Mouse (Mus musculus) c-Kit-positive CD71-positive TER-119-negative erythroid progenitor cells, embryonic 14.5 days (primary cell): ENCODE data around the gene Mapt.
A peak's percentile ranks its signal among the peaks of the same experiment; 100 is the strongest.

Experiments used
- DNase-seq: peaks from one replicate; pipeline ENCODE4 v3.0.0-alpha.2; 2013; ENCODE audit warnings: low read depth

Gene Mapt

DNA sequence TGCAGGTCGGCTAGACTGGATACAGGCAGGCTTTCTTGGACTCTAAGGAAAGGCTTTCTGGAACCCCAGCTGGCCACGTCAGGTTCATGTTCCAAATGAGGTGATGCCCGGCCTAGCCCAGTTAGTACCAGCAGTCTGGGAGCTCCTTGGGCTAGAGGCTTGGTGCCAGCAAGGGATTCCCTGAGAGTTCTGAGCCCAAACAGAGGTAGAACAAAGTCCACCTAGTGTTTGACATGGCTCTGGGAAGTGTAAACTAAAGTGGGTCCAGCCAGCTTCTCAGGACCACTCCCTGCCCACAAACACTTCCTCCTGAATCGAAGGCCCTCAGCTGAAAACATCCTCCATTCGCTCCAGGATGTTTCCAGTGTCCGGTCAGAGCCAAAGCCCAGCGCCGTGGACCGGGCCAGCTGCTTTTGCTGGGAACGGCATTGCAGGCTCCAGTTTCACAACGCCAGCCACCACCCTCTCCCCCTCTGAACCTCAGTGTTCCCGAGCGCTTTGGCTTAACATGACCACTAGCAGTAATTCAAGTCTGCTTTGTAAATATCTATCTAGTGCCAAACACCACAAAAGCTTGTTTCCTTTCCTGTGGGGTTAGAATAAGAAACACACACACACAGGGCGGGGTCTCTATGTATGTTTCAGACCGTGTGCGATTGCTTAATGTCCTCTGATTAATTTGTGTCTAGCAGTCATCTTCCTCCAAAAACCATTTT lies 85.7 kb downstream of the Mapt start:
- no peak for DNase-seq

DNA sequence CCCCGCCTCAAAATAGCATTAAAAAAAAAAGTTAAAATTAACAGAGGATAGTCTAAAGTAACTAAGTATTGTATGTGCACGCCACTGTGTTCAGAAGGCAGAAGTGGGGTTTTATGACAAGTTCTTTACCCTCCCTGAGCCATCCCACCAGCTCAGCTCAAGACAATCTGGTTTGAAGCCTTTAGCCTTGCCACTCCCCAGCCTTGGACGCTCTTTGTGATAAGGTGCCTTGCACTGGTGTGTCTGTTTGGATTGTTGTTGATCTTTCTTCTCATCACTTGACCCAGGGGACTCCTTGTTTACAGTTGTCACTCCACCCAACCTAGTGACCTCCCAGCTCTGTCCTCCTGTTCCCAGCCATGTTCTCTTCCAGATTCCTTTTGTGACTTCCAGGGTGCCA lies 86.4 kb downstream of the Mapt start:
- DNase-seq, result peak; percentile 32

DNA sequence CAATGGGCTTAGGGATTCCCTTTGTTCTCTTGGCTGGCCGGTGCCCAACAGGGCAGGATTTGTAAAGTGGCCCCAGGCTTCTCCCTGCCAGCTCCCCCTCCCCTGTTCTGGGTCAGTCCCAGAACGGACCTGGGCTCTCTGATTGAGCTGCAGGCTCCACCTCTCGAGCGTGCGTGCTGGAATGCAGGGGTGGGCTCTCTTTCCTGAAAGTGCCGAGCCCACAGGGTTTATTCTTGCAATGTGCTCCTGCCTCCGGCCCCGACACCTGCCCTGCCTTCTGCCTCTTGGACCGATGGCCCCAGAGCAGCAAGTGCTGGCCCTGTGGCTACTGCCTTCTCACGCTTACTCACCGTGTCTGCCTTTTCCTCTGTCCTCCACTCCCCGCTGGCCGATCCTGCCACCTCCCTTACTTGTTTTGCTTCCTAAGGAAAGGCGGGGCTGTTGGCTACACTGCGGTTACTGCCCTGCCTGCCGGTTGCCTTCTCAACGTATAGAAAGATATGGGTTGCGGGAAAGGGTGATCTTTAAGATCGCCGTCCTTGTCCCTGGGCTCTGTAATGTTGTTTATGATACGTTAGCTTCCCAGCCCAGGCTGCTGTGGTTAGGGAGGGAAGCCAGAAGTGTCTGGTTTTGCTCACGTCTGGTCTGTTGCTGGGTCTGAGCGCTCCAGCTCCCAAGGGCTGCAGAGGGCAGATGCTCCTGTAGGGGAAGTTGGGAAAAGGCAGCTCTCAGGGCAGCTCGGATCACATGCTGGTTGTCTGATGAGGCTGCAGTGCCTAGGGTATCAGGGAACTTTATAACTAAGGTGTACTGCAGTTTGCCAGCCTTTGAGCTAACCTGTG lies 88.0 kb downstream of the Mapt start:
- DNase-seq, result peak; percentile 20

DNA sequence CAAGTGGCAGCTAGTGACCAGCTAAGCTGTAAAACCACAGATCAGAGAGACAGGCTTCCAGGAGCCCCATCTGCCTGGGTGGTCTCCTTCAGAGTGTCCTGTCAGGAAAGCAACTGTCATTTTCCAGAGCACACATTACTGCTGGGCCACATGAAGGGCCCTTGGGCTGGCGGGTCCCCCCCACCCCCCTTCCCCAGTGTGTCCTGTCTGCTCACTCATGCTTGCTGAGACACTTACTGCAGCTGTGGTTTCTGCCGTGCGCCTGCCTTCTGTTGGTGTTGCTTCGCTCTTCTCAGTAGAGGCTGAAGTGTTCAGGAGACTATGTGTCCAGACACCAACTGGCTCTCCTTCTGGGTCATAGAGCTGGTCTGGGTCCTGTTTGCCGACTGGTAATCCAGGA lies 89.3 kb downstream of the Mapt start:
- DNase-seq, result no peak

DNA sequence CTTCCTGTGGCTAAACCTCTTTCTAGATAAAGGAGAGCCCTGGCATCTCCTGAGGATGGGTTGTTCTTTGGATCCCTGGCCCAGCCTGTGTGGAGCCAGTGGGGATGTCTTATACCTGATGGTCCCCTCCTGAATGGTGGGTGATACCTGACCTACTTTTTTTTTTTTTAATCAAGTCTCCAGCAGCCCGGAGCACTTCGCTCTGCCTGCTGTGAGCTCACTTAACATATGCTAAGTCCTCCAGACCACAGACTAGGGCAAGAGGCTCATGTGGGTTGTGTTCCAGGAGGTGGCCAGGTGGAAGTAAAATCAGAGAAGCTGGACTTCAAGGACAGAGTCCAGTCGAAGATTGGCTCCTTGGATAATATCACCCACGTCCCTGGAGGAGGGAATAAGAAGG lies 91.0 kb downstream of the Mapt start:
- no peak for DNase-seq

DNA sequence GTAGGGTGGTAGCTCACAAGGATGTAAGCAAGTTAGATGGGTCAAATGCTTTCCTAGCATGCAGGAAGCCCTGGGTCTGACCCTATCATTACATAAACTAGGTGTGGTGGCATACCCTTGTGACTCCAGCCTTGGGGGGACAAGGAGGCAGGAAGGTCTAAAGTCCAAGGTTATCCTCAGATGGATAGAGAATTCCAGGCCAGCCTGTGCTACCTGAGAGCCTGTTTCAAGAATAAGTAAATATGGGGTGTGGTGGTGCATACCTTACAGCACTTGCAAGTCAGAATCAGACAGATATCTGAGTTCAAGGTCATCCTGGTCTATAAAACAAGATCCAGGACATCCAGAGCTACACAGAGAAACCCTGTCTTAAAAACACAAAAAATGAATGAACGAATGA lies 96.3 kb downstream of the Mapt start:
- DNase-seq, result no peak

DNA sequence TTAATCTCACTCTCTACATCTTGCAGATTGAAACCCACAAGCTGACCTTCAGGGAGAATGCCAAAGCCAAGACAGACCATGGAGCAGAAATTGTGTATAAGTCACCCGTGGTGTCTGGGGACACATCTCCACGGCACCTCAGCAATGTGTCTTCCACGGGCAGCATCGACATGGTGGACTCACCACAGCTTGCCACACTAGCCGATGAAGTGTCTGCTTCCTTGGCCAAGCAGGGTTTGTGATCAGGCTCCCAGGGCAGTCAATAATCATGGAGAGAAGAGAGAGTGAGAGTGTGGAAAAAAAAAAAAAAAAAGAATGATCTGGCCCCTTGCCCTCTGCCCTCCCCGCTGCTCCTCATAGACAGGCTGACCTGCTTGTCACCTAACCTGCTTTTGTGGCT lies 96.8 kb downstream of the Mapt start:
- no peak for DNase-seq

DNA sequence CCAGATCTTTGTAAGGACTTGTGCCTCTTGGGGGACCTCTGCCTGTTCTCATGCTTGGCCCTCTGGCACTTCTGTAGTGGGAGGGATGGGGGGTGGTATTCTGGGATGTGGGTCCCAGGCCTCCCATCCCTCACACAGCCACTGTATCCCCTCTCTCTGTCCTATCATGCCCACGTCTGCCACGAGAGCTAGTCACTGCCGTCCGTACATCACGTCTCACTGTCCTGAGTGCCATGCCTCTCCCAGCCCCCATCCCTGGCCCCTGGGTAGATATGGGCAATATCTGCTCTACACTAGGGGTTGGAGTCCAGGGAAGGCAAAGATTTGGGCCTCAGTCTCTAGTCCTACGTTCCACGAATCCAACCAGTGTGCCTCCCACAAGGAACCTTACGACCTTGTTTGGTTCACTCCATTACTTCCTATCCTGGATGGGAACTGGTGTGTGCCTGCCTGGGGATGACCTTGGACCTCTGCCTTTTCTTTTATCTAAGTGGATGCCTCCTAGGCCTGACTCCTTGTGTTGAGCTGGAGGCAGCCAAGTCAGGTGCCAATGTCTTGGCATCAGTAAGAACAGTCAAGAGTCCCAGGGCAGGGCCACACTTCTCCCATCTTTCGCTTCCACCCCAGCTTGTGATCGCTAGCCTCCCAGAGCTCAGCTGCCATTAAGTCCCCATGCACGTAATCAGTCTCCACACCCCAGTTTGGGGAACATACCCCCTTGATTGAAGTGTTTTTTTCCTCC lies 98.2 kb downstream of the Mapt start:
- DNase-seq, result no peak

DNA sequence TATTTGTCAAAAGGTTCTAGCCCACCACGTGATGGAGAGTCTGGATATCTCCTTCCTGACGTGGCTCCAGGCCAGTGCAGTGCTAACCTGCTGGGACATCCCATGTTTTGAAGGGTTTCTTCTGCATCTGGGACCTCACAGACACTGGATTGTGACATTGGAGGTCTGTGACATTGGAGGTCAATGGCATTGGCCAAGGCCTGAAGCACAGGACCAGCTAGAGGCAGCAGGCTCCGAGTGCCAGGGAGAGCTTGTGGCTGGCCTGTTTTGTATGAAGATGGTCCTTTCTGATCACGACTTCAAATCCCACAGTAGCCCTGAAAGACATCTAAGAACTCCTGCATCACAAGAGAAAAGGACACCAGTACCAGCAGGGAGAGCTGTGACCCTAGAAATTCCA lies 99.0 kb downstream of the Mapt start:
- DNase-seq, result no peak

DNA sequence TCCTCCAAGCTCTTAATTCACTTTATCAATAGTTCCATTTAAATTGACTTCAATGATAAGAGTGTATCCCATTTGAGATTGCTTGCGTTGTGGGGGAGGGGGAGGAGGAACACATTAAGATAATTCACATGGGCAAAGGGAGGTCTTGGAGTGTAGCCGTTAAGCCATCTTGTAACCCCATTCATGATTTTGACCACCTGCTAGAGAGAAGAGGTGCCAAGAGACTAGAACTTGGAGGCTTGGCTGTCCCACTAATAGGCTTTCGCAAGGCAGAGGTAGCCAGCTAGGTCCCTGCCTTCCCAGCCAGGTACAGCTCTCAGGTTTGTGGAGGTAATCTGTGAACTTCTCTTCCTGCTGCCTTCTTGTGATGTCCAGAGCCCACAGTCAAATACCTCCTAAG lies 100.0 kb downstream of the Mapt start:
- no peak for DNase-seq

DNA sequence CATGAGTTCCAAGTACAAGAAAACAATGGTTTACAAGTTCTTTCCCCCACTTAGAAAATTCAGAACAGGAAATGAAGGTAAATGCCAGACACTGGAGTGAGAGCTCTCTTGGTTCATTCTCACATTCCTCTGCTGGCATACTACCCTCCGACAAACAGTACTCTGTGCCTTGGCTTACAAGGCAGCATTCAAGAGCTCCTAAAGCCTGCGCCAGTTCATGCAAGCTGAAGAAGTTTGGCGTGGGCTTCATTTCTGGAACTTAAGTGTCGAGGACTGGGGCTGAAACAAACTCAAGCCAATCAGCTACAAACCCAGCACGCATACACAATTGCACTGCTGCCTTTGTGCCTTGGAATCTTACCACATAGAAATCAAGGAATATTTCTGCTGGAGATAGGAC lies 100.9 kb downstream of the Mapt start:
- no peak for DNase-seq

DNA sequence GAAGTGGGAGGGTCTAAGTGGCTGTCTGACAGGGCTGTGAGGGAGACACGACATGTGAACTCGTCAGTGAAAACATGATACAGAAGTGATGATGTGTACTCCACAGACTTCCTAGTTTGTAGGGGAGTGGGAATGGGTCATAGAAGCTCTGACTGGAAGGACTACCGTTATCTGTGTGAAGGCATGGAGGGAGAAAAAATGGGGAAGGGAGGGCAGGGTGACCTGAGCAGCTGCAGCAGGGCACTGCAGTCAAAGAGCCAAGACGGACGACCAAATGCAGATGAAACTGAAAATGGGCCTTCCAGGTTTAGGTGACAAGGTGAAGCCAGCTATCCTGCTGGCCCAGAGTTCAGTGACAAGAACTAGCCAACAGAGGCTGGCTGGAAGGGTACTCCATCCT lies 102.9 kb downstream of the Mapt start:
- DNase-seq, result no peak

DNA sequence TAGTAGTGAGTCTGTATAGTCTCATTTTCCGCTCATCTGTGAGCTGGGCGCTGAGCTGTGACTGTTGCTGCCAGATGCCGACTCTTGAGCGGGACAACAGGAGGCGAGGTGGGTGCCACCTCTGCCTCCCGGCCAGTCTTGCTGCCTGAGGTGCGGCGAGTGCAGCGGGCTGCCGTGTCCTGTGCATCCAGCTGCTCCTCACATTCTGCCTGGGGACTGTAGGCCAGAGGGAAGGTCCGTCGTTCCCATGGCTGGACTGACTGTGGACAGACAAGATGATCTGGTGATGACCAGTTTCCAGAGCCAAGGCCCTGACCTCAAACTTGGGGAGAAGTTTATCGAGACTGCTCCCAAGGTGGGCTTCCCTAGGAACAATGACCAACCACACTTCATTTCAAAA lies 103.8 kb downstream of the Mapt start:
- no peak for DNase-seq

DNA sequence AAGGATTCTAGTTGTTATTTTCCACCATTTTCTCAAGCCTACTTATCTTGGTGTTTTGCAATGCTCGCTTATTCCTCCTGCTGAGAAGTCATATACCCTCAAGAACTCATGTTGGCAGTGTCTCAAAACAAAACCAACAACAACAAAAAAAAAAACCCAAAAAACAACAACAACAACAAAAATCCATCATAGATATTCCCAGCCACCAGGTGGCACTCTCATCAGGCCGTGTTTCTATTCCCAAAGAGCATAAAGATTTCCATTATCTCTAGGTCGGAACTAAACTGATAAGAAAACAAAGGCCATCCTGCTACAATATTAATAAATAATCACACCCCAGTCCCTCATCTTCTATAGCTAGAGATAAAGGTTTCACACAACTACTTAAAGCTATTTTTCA lies 115.7 kb downstream of the Mapt start:
- no peak for DNase-seq

DNA sequence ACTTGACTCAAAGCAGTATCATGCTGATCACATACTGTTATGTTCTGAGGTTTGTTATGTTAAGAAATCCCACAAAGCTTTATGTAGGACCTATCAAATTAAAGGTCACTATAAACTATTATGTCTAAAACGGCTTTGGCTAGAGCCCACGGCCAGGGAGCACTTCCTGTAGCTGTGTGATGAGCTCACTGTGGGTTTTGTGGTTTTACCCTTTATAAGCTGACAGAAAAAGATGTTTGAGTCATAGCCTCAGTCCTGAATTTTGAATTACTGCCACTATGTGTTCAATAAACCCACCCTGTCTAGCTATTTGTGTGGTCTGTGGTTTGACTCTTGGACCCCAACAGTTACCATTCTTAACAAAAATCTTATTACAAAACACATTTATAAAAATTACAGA lies 130.6 kb downstream of the Mapt start:
- no peak for DNase-seq

DNA sequence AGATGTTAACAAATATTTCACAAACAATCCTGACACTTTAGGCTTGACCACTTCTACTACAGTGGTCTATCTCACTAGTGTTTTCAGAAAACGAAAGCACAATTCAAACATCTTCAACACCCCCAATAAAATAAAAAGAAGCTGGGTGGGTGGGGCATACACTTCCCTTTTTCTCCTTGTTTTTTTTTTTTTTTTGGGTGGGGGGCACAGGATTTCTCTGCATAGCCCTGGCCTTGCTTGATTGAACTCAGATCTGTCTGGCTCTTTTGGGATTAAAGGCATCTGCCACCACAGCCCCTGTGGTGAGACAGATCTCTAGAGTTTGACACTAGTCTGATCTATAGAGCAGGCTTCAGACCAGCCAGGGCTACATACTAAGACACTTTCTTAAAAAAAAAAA lies 131.5 kb downstream of the Mapt start:
- DNase-seq, result no peak

DNA sequence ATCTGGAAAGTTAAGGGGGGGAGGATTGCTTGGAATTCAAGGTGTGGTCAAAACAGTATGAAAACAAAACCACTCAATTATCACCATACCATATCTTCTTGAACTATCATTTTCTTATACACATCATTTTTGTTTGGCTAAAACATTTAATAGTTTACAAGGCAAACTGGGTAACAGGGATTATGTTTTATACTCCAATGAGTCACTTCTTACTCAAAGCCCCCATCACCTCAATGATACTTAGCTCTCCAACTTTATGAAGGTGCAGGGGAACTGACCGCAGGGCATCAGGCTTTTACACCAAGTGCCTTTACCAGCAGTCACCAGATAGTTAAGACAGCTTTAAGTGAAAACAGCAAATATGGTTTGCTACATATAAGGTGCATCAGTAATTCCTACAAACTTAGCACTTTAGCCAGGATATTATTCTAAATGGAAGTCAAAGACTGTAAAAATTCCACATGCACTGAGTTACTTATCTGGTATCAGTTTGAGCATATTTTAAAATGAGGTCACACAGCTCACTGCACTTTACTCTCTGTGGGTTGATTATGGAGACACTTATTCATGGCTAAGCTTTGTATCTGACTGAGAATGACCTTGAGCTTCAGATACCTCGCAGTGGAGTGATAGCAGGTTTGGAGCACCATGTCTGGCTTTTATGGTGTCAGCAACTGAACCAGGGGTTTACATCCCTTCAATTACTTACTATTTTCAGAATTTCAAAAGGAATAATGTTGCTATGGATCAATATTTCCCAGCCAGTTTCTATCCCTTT lies 132.8 kb downstream of the Mapt start:
- DNase-seq, result no peak

DNA sequence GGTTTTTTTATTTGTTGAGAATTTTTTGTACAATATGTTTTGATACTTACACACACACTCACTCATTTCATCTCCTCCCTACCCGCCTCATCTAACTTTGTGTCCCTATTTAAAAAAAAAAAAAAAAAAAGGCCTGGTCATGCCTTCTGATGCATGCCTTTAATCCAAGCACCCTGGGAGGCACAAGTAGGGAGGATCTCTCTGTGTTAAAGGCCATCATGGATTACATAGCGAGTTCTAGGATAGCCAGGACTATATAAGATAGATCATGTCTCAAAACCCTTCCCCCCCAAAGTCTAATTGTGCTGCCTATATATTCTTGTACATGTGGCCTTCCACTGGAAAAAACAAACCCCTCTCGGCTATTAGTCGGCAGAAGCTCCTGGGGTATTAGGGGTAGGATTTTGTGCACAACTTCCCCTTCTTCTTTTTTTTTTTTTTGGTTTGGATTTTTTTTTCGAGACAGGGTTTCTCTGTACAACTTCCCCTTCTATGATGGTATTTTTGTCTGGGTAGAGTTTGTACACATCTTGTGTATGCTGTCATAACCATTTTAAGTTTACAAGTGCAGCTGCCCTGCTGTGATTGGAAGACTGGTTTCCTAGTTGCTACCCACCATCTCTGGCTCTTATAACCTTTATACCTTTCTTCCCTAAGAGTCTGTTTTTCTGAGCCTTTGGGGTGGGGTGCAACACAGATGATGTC lies 136.4 kb downstream of the Mapt start:
- no peak for DNase-seq

DNA sequence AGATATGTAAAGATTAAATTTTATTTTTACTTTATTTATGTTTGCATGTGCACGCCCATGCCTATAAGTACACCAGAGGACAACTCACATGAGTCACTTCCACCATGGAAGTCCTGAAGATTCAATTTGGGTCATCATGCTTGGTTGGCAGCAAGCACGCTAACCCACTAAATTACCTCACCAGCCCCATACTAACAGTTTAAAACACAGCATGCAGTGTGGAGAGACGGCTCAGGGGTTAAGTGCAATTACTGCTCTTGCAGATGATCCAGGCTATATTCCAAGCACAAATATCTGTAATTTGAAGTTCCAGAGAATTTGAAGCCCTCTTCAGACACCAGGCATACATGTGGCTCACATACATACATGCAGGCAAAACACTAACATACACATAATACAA lies 145.1 kb downstream of the Mapt start:
- no peak for DNase-seq

DNA sequence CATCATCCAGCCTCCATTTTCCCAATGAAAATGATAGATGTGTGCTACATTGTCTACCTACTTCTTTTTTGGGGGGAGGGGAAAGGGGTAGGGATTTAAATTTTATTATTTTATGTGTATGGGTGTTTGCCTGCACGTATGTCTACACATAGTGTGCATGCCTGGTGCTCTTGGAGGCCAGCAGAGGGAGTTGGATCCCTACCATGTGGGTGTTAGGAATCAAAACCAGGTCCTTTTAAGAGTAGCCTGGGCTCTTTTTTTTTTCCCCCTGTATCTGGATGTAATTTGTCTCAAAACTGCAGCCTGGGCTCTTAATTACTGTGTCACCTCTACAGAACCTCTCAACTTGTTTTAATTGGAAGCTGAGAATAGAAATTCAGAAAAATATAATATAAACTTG lies 148.4 kb downstream of the Mapt start:
- peak; percentile 17 for DNase-seq
